Mouse (Mus musculus) adrenal gland, adult 2 months (tissue): ENCODE data around the gene Dpp9. TPM values are rescaled to one million over a fixed set of nuclear protein-coding genes. Genes with fewer than 3 reads are reported as not detected.
A peak's percentile ranks its signal among the peaks of the same experiment; 100 is the strongest.
"Not testable (repeated sequence)": the region's sequence is repeated elsewhere in the genome, so short reads cannot be mapped to it uniquely, and the experiment has no call there.

Source experiments
- DNase-seq: peaks from one replicate; pipeline ENCODE4 v3.0.0; 2021
- long read RNA-seq: library from polyadenylated mRNA; stranded (forward); transcript quantifications from one replicate; pipeline ENCODE4 v2.0.0, GENCODE M21; 2021
- polyA plus RNA-seq: library from polyadenylated mRNA; depleted of rRNA; stranded (reverse); fragments of >200 nt; gene quantifications from 2 replicates; pipeline ENCODE4 v1.2.3, GENCODE M21; 2012; rRNA removed
- total RNA-seq, 2 experiments: library from RNA; stranded (reverse); gene quantifications; 2 replicates each; pipeline ENCODE4 v1.2.3; 2021

Dpp9 gene
- total RNA-seq (10 to 100 TPM; 37.5 to 39.7 TPM), polyA plus RNA-seq (53.2 and 65.3 TPM in 2 replicates)
- long read RNA-seq, transcript Dpp9-201 (21 exons, 3,374 nt): major isoform, 28 of 36 reads
- long read RNA-seq, partial matches to known transcripts: 3 of 36 reads
- long read RNA-seq, other reads (novel, unspliced or antisense): 5 of 36 reads

GRCm38 (mm10) chr17:56218377-56219191 is at the start of gene Dpp9:
Gene Dpp9 (minus strand): TSS chr17:56218905.
- peak; percentile 94 for DNase-seq

DNA sequence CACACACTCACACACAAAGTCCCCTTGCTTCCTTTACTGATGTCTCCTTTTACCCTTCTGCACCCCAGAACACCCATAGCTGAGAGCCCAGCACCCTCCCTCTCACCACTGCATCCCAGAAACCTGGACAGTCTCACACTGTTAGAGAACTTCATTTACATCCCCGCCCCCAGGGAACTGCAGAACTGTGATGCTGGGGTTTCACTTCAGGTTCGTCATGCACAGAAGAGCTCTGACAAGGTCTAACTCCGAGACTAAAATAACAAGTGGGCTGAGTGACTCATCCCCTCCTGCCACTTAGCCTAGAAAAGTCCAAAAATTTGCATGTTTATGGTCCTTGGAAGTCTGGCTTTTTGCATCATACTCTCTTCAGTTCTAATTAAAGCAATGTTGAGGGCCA is 47.6 kb upstream of the Dpp9 start:
- peak; percentile 77 for DNase-seq

DNA sequence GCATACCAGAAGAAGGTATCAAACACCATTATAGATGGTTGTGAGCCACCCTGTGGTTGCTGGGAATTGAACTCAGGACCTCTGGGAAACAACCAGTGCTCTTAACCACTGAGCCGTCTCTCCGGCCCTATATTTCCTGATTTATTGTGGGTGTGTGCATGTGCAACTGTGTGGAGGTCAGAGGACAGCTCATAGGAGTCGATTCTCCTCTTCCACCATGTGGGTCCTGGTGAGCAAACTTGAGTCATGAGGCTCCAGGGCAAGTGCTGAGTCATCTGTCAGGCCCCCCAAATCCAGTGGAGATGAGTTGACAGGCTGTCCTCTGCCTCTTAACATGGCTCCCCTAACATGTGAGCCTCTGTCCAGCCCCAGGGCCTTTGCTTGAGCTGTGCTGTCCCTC is 47.2 kb upstream of the Dpp9 start:
- peak; percentile 80 for DNase-seq

DNA sequence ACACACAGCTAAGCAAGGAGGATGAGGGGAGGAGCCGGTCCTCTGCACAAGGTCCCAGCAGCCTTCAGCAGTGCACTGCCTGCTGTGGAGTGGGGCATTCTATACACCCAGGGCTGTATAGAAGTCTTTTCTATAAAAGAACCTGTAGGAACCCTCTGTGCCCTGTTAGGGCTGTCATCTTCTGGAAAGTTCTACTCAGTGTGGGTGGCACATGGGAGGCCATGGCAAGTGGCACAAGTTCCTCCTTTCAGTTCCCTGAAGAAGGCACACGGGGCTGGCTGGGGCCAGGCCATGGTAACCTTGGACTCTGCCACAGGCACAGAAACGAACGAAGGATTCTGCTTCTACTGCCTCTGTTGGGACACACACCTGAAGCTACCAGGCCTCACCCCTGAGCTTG is 46.3 kb upstream of the Dpp9 start:
- no peak for DNase-seq

DNA sequence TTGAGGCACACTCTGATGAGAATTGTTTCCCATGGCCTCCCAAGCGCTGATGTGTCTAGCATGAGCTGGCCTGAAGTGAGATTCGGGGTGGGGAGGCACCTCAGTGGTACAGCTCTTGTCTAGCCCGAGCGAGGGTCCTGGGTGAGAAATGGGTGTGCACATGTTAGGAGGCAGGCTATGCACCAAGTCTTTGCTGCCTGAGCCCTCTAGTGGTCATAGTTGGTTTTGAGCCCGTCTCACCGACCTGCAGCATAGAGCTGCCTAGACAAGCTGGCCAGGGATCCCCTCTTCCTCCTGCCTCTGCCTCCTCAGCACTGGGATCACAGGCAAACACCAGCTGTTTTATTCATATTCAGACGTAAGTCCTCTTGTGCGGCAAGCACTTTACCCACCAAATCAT is 45.3 kb upstream of the Dpp9 start:
- peak; percentile 84 for DNase-seq

- no peak for DNase-seq
Measured at GRCm38 (mm10) chr17:56262645-56263094, 44.0 kb upstream of the Dpp9 start.

DNA sequence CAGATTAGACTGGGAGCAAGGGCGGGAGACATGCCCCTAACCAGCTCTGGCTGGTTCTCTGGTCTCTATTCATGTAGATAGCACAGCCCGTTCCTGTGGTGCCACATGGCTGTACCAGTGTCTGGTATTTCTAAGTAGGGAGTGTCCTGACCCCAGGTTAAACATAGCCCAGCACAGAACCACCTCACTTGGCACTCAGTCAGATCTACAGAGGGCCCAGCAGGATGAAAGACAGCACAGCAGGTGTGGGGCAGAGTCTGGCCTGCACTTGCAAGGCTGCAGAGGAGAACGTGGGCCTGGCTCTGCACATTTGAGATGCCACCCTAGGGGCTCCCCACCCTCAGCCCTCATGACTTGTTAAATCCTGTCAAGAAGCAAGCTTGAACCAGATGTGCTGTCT is 42.5 kb upstream of the Dpp9 start:
- no peak for DNase-seq

DNA sequence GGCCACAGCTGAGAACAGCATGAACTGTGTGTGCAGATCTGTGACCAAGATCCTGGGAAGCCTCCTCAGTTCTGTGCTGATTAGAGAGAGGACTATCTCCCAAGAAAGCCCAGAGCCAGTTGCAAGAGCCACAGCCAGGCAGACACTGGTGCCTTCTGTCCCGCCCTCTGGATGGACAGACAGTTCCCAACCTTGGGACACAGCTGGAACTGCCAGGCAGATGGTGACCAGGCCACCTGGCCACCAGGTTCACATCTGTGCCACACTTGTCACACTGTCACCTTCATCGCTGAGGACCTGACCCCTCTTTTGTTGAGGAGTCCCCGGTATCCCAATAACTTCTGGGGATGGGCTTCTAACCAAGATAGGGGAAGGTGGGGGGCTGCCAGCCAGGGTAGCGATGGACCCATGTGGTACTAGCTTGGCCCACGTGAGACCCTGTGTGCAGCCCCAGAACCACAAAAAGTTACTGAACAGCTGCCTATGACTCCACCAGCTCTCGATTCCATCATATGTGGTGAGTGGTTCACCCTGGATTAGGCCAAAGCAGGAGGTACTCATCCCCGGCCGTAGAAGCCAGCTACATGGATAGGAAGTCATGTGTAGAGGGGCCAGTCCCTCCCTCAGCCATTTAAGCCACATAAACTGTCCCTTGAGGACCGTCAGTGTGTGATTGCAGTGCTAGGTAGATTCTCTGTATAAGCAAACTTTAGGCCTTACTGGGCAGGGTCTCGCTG is 40.8 kb upstream of the Dpp9 start:
- DNase-seq: no peak

GRCm38 (mm10) chr17:56258812-56259211 is 40.1 kb upstream of the Dpp9 start:
- not testable (repeated sequence) for DNase-seq

DNA sequence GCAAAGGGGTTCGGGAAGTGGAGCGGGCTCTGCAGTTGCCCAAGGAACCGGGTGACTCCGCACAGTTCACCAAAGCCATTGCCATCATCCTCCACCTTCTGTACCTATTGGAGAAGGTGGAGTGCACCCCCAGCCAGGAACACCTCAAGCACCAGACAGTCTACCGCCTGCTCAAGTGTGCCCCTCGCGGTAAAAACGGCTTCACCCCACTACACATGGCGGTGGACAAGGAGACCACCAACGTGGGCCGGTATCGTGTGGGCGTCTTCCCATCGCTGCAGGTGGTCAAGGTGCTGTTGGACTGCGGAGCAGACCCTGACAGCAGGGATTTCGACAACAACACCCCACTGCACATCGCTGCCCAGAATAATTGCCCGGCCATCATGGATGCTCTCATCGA is 39.6 kb upstream of the Dpp9 start:
- DNase-seq: not testable (repeated sequence)

- no peak for DNase-seq
Measured at GRCm38 (mm10) chr17:56257181-56257894, 38.6 kb upstream of the Dpp9 start.

- DNase-seq: peak; percentile 96
Measured at GRCm38 (mm10) chr17:56256239-56256881, 37.7 kb upstream of the Dpp9 start, which contains the start of gene Fem1a. Gene Fem1a (plus strand): TSS chr17:56256810.

DNA sequence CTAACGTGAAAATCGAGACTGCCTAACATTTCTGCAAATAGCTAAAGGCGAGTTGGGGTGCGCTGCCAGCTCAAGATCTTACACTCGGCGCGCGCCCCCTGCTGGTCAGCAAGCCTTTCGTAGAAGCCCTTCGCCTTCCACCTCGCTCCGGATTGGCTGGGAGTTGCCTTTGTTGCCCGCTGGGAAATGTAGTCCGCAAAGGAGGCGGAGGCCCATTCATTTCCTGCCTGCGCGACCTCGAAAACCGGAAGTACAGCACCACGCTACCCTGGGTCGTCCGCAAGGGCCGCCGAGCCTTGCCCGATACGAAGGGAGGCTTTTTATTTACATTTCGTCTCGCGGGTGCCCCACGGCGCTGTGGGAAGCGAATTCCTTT is 37.1 kb upstream of the Dpp9 start:
- DNase-seq: peak; percentile 98

DNA sequence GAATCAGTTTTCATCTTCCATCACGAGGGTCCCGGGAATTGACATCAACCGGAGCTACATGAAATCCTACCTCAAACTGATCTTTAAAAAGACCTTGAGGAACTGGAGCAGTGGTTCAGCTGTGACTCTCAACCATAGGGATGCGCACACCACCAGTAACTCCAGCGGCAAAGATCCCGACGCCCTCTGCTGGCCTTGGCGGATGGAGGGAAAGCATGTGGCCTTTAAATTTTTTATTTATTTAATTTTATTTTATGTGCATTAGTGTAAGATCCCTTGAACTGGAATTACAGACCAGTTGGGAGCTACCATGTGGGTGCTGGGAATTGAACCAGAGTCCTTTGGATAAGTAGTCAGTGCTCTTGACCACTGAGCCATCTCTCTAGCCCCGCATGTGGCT is 36.7 kb upstream of the Dpp9 start:
- DNase-seq: peak; percentile 30

- no peak for DNase-seq
Measured at GRCm38 (mm10) chr17:56254695-56255094, 36.0 kb upstream of the Dpp9 start.

DNA sequence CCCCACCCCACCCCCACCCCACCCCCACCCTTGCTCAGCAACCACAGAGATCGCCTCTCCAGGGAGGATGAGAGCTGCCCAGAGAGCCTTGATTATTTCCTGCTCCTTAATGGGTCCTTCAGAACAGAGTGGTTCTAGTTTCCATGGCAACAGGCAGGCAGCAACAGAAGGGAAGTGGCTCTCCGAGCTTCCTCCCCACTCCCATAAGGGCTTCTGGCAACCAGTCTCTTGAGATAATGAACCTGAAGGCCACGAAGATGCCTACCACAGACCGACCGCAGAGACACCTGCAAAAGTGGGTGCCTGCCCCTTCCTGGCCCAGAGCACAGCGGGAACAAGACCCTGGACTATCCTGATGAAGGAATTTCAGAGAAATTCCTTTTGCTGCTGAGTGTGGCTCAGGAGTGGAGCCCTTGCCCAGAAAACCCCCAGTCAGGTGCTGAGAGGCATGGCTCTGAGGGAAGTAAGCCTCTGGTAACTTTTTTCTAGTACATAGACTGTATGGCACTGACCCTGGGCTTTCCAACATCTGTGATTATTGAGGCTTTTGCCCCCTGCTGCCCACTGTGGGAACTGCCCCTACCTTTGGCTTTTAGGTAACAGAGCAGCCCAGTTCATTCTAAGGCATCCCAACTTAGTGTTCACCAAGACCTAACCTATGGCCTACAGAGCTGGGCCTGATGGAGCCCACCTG is 32.6 kb upstream of the Dpp9 start:
- DNase-seq: peak; percentile 68

- no peak for DNase-seq
Measured at GRCm38 (mm10) chr17:56245608-56246007, 26.9 kb upstream of the Dpp9 start.

DNA sequence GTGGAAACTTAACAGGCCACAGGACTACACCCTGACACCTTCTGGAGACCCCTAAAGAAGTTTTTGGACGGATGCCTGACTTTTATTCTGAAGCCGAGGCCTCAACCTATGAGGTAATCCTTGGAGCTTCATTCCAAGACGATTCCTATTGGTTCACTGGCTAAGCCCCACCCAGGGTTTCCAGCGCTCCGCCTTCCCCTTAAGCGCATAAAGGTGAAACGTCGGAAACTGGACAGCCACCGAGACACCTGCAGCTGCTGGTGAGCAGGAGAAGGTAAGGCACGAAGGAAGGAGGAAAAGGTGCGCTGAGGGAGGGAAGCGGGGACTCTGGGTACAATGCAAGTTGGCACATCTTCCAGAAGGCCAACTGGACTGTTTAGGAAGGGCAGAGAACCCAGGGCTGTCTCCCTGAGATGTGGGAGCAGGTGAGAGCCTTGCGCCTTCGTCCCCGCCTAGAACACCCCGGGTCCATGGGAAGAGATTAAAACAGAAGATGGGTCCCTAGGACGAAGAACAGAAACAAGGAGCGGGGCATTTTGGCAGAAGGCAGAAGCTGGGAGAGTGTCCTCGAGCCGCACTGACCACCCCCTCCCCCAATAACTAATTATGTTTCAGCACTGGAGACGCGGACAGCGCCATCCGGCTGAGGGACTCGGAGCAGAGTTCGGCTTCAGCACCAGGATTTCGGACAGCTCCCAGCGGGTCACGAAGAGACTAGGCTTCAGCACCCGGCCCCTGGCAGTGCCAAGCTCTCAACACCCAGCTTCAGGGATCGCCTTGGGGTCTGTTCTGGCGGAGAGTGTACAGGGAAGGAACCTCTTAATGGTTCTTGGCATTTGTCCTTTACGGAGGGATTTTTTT is 23.1 kb upstream of the Dpp9 start:
- peak; percentile 87 for DNase-seq

GRCm38 (mm10) chr17:56233818-56234469 is 15.2 kb upstream of the Dpp9 start:
- no peak for DNase-seq

DNA sequence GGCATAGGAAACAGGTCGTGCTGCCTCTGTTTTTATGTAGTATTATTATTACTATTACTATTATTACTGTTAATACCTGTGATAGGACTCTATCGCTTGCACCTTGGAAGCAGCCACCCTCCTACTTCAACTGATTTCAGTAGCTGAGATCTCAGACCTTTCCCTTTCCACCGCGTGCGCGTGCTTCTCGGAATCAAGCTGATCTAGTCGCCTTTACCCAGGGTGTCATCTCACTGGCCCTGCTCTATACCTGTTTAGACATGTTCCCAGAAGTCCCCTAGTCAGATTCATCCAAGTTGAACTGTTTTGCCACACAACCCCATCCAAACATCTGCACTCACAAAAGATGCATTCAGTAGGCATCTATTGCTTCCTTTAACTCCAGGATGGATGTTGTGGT is 14.7 kb upstream of the Dpp9 start:
- DNase-seq: no peak
